Comparison of ENCODE assay signal across 8 mouse cellular contexts in the genomic region with DNA sequence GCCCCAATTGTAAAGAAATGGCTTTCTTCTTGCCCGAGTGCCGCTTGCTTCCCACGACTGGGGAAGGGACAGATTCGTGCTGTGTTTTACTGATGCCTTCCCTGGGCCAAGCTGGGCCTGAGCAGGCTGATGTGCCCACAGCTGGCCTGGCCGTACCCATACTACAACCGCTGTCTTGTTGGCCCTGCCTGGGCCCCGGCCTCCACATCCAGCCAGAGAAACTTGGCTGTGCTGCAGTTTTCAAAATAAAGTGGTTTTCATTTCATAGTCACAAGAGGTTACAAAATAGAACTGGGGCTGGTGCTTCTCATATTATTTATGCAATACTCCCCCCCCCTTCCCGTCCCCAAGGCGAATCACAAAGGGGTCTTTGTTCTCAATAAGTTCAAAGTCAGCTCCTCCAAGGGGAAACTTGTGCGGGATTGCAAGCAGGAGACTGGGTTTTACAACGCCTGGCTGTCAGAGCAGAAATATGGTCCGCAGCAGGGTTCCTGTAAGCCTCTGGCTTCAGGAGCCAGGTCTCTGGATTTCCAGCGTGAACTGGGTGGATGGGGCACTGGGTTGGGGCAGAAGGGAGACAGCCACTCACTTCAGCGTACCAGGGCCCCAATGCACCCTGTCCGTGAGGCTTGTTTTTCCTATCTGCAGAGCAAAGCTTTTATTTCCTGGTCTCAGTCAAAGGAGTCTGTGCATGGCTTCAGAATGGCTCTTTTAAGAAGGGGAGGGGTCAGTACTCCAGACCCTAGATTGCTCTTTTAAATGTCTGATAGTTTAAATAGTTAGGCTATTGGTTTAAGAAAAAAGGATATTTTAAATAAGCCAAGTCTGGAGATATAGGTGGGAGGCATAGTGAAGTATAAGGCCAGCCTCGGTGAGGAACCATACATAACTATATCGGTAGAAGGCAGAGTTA.
A peak's percentile ranks its signal among the peaks of the same experiment; 100 is the strongest.
DNase-seq lines count a peak whose midpoint lies in the region; ATAC-seq and TF ChIP-seq lines count a peak whose summit lies in the region.

No protein-coding gene starts in this region.

- H3K4me2 ChIP-seq in forebrain, embryonic 15.5 days (replicated peaks), result no peak overlapping the region
- no peak overlapping the region for H3K4me2 ChIP-seq in hindbrain, postnatal 0 days (ENCODE audit: low read depth, low read length)

- H3K9me3 ChIP-seq in forebrain, embryonic 15.5 days, result no peaks in the 10 kb centered on the region
- H3K9me3 ChIP-seq in hindbrain, postnatal 0 days (ENCODE audit: low read length), result no peaks in the 10 kb centered on the region

- peaks cover 9% of the 10 kb centered on the region for H3K4me1 ChIP-seq in forebrain, embryonic 15.5 days
- H3K4me1 ChIP-seq in hindbrain, postnatal 0 days (ENCODE audit: insufficient read depth, low read length), result peaks cover 15% of the 10 kb centered on the region

- no peak overlapping the region for H3K4me3 ChIP-seq in layer of hippocampus, adult 2 months
- H3K4me3 ChIP-seq in forebrain, embryonic 15.5 days, result no peak overlapping the region
- H3K4me3 ChIP-seq in hindbrain, postnatal 0 days (ENCODE audit: low read length), result no peak overlapping the region

- peak; percentile 60; the same call in 1 of the 2 replicates for ATAC-seq in forebrain, embryonic 15.5 days (replicated peaks)
- ATAC-seq in hindbrain, postnatal 0 days, result peak; percentile 80
- no peak for ATAC-seq in erythroblast, adult 5-6 weeks (replicated peaks; ENCODE audit: low FRiP score, poor library complexity, severe bottlenecking)
- ATAC-seq in megakaryocyte-erythroid progenitor cell, adult 5-6 weeks (replicated peaks; ENCODE audit: low FRiP score, low TSS enrichment, poor library complexity, severe bottlenecking), result no peak

- H3K27me3 ChIP-seq in forebrain, embryonic 15.5 days, result no peaks in the 10 kb centered on the region
- H3K27me3 ChIP-seq in hindbrain, postnatal 0 days (ENCODE audit: insufficient read depth, low read length), result no peaks in the 10 kb centered on the region

- 20% methylated on average over 17 of the region's 17 CpGs for WGBS in forebrain, embryonic 15.5 days
- 23% methylated on average over 17 of the region's 17 CpGs for WGBS in hindbrain, postnatal 0 days

- H3K9ac ChIP-seq in forebrain, embryonic 15.5 days (replicated peaks), result no peak overlapping the region
- no peak overlapping the region for H3K9ac ChIP-seq in hindbrain, postnatal 0 days (replicated peaks; ENCODE audit: low read length)

- TF ChIP-seq CTCF in layer of hippocampus, adult 2 months (conservative IDR thresholded peaks at IDR 0.05), result no peak
- TF ChIP-seq CTCF in brain, embryonic 14.5 days (IDR thresholded peaks at IDR 0.05; ENCODE audit: borderline replicate concordance, extremely low read depth, insufficient read depth, insufficient read length), result no peak
- no peak for TF ChIP-seq CTCF in hindbrain, postnatal 0 days (IDR thresholded peaks at IDR 0.05; ENCODE audit: low read depth)

- peak overlapping the region; percentile 85 for H3K27ac ChIP-seq in layer of hippocampus, adult 2 months
- H3K27ac ChIP-seq in forebrain, embryonic 15.5 days (replicated peaks), result peak overlapping the region; percentile 27
- H3K27ac ChIP-seq in hindbrain, postnatal 0 days, result peak overlapping the region; percentile 80

- no peak for TF ChIP-seq POLR2A in brain, embryonic 14.5 days (IDR thresholded peaks at IDR 0.05; ENCODE audit: borderline replicate concordance, extremely low read depth, insufficient read depth, insufficient read length, poor library complexity, severe bottlenecking)

- peak; percentile 21 to 34 for DNase-seq in layer of hippocampus, adult 2 months (ENCODE audit: low spot score in 2 of 2)
- no peak for DNase-seq in layer of hippocampus, adult 9-10 months (ENCODE audit: low spot score)
- peak; percentile 77 for DNase-seq in brain, embryonic 14.5 days (ENCODE audit: low read depth)
- peak; percentile 68 for DNase-seq in hindbrain, postnatal 0 days (ENCODE audit: low spot score)
- peak; percentile 31 for DNase-seq in lung, postnatal 10 days

- no peaks in the 10 kb centered on the region for H3K36me3 ChIP-seq in forebrain, embryonic 15.5 days
- no peaks in the 10 kb centered on the region for H3K36me3 ChIP-seq in hindbrain, postnatal 0 days (ENCODE audit: insufficient read depth, low read length)

Comparison
In these comparisons a context has a peak if more than half of its experiments do, and no peak if none do; other contexts are left out.
1. H3K27ac ChIP-seq: peak in every context shown above with its lines; median percentile 85 in layer of hippocampus, adult 2 months; 80 in hindbrain, postnatal 0 days; 27 in forebrain, embryonic 15.5 days.
2. ATAC-seq: peak in forebrain, embryonic 15.5 days (single experiment) and hindbrain, postnatal 0 days (single experiment); none in erythroblast, adult 5-6 weeks (single experiment) and megakaryocyte-erythroid progenitor cell, adult 5-6 weeks (single experiment).